Mouse (Mus musculus): ENCODE measurements around the gene Hoxa2.
A peak's percentile ranks its signal among the peaks of the same experiment; 100 is the strongest.

The Hoxa2 gene

DNA sequence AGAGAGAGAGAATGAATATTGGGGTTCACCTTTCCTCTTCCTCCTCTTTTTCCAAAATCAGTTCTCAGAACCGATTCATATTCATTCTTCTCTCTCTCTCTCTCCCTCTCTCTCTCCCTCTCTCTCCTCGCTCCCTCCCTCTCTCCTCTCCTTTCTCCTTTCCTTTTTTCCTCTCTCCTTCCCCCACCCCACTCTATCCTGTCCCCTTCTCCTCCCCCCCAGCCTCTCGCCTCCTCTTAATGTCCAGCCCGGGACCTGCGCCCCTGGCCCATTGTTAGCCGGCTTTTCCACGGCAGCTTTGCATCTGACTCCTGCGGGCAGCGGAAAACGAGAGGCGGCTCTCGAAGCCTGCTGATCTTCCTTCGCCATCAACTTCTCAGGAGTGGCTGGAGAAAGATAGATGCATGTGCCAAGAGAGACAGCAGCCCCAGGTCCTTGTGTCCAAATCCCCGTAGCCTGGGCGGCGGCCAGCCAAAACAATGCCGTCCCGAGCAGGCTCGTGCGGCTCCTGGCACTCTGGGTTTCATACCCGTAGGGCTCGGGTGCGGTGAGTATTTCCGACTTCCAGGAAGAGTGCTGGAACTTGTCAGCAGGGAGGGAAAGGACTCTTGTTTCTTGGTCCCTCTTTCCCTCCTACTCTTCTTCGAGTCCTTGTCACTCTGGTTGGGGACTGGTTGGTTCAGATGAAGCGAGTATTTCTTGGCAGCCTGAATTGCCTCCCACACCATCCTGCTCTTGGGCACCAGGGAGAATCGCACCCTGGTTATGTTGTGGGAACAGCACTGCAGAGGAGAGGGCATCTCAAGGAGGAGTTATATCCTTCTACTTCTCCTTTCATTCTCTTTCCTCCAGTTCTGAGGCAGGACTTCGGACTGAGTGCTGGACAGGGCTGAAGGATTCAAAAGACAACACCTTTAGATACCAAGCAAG is 1.1 kb upstream of the Hoxa2 start:
- DNase-seq (ENCODE audit: low read depth, low spot score) = peak; percentile 49

DNA sequence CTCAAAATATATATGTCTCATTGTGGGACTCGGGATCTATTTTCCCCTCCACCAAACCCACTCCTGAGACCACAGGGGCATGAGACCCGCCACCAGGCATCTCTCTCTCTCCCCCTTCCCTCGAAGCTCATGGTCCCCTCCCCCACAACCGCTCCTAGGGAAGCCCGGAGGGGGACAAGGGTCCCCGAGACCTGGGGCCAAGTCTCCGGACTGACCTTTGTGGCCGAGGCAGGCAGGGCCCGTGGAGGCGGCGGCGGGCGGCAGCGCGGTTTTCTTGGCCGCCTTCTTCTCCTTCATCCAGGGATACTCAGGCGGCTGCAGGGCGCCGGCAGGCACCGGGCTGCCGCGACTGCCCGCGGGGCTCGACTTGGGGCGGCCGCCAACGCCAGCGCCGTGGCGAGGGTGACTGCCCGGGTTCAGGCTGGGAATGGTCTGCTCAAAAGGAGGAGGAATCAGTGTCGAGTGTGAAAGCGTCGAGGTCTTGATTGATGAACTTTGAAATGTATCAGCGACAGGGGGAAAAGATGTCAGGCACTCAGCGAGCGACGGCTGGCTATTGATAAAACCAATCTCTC is 493 bp downstream of the Hoxa2 start:
- DNase-seq (ENCODE audit: low read depth, low spot score) = no peak

DNA sequence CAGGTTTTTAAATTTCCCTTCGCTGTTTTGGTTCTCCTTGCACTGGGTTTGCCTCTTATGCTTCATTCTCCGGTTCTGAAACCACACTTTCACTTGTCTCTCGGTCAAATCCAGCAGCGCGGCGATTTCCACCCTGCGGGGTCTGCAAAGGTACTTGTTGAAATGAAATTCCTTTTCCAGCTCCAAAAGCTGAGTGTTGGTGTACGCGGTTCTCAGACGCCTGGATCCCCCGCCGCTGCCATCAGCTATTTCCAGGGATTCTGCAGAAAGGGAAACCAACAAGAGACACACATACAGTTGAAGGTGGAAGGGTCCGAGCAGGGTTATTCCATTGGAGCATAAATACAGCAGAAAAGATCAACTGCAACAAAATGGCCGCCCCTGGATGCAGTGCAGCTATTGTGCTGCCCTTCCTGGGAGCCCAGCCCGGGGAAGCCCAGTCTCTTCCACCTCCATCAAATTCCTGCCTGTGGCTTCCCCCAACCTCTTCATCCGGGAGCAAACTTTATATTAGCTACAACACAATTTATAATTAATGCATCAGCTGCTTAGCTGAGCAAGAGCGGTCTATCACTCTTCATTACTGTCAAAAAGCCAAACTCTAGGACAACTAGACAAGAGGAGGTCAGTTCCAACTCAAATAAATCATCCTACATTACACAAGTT is 1.1 kb downstream of the Hoxa2 start:
- no peak for DNase-seq (ENCODE audit: low read depth, low spot score)

DNA sequence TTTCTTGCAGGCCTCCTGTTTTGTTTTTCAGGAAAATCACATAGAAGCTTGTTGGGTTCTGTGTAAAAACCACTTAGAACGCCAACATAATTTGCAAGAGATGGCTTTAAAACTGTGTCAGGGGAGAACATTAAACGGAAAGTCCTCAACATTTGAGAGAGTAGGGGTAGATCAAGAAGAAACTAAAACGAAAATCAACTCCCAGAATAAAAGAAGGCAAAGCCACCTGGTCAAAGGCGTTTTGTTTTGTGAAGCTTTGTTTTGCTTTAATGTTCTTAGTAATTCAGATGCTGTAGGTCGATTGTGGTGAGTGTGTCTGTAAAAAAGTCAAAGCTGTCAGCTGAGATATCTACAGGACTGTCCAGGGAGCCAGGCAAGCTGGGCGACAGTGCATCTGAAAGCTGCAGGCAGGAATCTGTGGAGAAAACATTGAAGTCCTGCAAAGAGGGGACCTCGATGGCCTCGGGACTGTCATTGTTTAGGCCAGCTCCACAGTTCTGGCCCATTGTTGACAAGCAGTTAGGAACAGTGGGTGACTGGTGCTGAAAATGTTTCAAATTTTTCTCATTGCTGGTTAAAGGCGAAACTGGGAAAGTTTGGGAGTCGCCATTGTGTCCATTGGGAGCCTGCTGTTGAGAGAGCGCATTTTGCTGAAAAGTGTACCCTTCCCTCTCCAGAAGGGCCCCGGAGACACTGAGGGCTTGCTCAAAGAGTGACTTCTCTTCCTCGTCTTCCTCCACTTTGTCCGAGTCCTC is 1.8 kb downstream of the Hoxa2 start:
- no peak for DNase-seq (ENCODE audit: low read depth, low spot score)

DNA sequence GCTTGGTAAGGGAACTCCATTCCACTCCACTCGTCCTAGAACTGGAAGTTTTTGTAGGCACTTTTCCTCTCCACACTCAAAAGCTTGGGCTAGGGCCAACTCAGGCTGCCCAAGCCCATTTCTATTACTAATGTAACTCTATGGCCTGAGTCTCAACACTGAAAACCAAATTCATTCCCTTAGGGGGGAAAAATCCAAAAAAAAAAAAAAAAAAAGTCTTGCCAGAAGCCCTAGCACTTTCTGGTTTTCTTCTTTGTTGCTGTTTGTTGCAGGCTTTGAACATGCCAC is 2.6 kb downstream of the Hoxa2 start:
- no peak for DNase-seq (ENCODE audit: low read depth, low spot score)

DNA sequence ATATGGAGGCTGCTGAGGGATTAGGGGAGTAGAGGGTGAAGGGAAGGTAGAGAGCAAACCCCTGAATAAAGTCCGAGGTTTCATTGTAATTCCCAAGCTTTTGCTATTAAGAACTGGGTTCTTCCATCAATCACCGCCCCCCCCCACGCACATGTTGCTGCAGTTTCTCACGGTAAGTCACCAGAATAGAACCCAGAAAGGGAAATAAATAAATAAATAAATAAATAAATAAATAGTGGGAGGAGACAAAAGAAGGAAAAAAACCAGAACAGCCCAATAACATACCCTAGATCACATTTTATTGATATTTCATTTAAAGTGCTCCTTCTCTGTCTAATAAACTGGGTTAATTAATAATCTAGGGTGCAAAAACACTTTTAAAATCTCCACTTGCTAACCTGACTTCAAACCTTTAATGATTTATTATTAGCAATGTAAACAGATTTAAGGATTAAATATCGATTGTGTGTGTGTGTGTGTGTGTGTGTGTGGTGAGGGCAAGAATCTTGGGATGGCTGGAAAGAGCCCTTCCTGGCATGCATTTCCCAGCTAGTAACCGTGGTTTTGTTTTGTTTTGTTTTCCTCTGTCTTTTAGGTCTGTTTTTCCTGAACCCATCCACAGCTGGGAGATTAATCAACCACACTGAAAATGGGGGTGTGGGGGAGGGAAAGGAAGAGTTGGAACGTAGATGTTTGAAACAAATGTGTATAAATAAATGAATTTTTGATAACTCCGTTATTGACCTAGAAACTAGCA is 3.1 kb downstream of the Hoxa2 start:
- no peak for DNase-seq (ENCODE audit: low read depth, low spot score)

DNA sequence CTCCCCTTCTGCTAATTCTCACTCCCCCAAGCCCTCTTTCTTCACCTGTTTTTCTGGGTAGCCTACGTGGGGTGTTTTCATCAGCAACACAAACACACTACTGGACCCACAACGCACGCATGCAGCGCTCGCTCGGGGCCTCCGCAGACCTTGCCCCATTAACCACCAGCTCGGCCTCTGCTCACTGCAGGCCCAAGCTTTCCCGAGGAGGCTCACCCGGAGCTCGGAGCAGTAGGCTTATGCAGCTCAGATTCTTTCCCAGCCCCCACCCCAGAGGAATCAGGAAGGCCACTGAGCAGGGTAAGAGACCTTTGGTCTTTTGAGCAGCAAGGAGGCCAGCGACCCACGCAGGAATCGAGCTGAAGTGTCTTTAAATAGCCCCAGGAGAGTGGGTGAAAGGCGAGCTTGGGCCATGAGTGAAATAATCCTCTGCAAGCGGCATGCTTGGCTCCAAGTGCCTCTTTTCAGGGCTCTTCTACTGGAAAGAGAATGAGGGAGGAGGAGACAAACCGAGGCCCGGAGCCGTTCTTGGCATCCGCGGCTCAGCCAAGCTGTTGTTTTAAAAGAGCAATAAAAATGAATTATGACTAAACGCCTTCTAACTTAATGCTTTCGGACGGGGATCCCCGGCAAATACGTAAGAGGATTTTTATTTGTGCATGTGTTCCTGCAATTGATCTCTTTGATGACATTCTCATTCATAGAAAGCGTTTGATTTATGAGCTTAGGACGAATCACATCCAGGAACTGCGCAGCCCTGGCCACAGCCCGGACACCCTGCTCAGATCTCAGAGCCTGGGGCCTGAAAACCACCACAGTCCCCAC is 3.9 kb downstream of the Hoxa2 start:
- DNase-seq (ENCODE audit: low read depth, low spot score) = no peak

DNA sequence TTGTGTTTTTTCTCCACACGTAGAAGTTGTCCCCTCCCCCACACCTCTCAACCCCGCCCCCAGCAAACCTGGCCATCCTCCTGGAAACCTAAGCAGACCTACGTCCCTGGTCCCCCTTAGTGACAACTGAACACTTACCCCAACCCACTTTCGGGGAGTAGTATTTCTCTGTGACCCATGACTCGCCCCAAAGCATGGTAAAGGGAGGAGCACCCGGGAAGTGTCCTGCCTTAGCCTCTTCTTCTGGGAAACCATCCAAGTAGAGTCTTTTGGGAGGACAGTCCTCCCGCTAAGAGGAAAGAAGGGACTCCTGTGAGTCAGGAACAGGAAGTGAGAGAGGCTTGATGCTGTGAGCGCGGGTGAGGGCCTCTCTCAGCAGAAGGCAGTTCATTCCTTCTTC is 4.7 kb downstream of the Hoxa2 start:
- no peak for DNase-seq (ENCODE audit: low read depth, low spot score)

DNA sequence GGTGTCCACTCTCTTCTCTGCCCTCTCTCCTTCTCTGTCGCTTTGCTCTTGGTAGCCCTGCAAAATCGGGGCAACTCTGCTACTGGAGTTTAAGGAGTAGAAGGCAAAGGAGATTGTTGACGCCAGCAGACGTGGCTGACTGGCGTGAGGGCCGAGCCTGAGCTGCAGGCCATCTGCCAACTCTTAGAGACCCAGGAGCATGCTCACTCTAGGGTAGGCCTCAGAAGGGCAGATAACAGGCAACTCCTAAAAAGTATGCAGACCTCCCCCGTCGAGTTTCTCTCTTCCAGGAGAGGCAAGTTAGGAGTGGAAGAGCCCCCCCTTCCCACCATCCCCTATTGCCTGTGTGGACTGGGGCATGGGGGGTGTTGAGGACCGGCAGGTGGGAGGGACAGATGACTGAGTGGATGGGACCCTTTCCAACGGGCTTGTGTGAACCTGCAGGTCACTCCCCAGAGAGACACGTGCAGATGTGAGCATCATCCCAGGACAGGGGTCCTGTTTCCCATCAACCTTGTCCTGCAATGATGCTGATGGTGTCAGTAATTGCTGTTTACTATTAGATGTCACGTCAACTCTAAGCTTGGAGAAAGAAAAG is 5.4 kb downstream of the Hoxa2 start:
- no peak for DNase-seq (ENCODE audit: low read depth, low spot score)

DNA sequence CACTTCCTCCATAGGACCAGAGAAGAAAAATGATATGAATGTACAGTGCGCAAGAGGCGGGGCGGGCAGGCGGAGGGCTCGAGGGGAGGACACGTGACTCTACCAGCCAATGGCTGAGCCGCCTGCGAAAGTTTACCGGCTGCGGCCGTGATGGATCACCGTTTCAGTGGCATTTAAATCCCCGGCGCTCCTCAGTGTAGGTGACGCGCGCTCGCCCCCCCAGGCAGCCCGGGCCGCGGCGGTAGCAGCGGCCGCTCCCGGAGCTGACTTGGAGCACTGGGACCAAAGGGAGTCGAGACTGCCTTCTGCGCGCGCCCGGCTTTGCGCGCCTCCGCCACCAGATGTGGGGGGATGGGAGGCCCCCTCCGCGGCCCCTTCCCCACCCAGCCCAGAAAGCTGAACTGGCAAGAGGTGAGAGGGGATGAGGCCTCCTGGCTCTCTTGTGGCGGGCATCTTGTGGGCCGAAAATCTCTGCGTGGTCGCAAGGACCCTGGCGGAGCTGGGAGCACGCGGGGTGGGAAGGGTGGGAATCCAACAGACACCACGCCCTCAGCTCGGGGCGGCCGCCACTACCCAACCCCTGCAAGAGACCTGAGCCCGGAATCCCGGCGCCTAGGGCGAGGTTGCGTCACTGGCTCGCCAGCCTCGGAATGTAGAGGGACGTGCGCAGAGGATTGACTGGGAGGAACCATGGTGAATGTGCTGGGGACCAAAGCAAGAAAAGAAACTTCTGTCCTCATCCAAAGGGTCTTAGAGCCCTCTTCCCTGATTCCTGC is 6.2 kb downstream of the Hoxa2 start, which contains the start of gene Hoxa1:
Gene Hoxa1 (minus strand): TSS at position 42 of the 776 bp plus-strand sequence.
- DNase-seq (ENCODE audit: low read depth, low spot score) = peak; percentile 97

DNA sequence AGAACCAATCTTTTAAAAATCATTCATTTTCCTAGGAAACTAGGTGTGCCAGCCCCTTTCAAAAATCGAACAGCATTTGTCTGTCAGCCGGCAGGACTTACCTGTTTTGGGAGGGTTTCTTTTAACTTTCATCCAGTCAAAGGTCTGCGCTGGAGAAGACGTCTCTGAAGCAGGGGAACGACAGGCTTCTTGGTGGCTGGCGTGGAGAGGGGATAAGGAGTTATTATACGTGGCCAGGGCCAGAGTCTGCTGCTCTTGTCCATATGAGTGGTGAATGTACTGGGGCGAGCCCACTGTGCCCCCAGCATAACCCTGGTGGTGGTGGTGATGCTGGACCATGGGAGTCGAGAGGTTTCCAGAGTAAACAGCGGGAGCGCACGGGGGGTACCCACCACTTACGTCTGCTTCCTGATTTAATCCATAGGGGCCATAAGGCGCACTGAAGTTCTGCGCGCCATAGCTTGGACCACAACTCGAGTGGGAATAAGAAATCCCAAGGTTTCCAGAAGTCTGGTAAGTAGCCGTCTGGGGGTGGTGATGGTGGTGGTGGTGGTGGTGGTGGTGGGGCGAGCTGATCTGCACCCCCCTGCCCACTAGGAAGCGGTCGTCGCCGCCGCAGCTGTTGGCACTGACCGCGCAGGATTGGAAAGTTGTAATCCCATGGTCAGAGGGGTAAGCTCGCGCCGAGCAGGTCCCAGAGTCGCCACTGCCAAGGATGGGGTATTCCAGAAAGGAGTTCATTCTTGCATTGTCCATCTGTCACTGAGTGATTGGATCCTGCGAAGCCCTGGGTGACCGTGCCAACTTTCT is 7.0 kb downstream of the Hoxa2 start:
- DNase-seq (ENCODE audit: low read depth, low spot score) = no peak

DNA sequence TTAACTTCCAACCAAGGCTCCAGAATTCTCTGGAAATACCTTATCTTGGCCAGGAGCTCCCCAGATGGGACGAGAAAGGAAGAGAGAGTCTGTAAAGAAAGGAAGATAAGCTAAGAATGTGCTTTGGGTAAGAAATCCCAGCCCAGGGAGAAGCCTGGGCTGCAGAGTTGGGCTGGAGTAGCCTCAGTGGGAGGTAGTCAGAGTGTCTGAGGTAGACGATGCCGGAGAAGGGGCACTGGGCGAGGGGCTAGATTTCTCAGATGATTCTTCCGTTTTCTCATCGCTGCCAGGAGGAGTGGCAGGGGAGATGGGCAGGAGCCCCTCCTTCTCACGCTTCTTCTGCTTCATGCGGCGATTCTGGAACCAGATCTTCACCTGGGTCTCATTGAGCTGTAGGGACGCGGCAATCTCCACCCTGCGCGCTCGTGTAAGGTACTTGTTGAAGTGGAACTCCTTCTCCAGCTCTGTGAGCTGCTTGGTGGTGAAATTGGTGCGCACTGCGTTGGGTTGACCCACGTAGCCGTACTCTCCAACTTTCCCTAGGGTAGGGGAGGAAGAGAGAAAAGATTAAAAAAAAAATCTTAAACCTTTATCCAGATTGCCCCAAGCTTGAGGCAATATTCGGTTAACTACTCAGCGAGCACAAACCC is 8.0 kb downstream of the Hoxa2 start:
- DNase-seq (ENCODE audit: low read depth, low spot score) = no peak

DNA sequence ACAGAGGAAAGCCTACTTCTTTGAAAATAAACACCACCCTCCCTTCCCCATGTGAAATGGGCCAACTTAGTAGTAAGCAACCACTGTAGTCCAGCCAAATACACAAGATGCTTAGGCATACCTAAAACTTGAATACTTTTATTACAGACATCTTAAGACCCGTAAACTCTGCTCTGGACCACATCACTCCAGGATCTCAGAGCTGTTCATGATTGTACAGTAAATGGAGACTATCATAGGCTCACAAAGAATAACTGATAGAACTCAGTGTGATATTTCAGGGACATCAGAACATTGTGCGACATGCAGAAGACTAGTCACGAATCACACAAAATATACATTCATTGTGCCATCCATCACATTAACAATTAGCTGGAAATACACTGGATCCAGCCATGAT is 9.2 kb downstream of the Hoxa2 start:
- no peak for DNase-seq (ENCODE audit: low read depth, low spot score)

DNA sequence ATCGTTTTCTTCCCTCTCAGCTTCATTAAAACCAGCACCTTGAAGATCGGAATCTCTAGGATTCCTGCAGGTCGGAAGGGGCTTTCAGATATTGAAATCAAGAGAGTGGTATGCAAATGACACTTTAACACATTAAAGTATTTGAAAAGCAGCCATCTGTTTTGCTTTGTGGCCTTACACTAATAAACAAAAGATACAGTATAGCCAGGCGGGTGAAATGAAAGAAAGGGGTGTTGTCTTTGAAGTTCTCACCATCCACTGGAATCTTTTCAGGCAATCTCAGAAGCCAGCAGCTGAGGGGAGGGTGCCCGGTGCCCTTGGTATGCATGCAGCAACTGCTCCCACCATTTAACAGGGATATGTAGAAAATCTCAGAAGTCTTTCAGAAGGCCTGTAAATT is 10.6 kb downstream of the Hoxa2 start:
- peak; percentile 56 for DNase-seq (ENCODE audit: low read depth, low spot score)

DNA sequence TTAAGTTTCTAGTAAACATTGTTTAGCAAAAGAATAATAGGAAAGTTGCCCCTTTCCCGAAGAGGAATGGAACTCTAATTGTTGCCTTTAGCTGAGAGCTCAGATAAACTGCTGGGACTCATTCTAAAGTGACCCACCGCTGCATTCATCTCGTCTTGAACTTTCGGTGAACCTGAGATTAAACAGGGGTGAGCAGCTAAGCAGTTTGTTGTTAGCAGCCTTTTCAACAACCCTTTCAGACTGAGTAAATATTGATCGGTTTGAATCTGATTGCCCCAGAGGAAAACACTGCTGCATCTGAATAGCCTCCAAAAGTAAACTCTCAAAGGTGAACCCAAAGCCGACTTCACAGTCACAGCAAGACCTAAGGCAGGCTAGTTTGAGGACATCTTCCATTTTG is 11.4 kb downstream of the Hoxa2 start:
- peak; percentile 49 for DNase-seq (ENCODE audit: low read depth, low spot score)

DNA sequence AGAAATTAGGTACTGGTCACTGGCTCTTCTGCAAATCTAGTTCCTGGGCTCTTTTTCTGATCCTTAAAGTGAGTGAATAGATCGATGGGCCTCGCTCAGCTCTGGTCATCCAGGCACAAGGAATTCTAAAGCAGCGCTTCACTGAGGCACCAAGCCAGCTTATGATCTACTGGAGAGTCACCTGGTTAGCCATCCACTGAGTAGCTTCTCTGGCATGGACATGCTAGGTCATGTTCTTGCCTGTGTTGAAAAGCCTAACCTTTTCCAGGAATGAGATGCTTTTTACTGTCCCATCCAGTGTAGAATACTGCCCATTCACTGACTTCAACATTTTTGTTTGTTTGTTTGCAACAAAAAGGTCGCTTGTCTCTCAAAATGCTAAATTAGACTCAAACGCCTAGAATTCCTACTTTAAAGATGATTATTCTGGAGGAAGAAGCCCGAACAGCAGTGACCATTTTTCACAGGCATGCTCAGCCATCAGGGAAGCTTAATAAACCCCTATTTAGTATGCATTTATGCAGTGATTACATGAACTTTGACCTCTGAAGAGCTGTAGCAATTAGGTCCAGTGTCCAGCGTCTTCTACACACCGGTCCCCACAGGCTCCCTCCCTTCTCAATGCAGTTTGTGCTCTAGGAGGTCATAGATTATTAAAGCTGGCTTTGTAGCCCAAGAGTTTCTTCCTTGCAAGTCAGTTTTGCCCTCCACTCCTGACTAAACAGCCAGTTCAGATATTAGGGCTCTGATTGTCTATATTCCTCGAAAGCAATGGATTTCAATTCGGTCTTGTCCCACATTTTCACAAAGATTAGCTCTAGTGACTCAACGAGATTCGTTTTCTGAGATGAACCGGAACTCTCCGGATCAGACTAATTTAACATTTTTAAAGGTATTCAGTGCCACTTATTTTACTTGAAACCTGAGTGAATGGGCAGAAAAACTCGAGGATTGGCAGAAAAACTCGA is 12.1 kb downstream of the Hoxa2 start:
- no peak for DNase-seq (ENCODE audit: low read depth, low spot score)

DNA sequence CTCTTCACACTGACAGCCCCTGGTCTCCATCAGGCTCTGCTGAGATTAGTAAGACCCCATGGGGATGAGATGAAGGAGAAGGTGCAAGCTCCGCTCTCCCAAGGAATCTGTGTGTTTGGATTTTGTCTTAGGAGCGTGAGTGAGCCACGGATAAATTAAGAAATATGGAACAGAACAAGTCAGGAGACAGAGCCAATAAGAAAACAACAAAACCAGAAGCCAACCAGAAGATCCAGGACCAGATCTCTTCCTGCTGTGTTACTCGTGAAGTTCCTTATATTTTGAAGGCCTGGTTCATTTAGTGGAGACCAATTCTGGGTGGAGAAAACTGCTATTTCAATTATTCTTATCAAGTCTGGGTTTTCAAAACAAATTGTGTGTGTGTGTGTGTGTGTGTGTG is 13.1 kb downstream of the Hoxa2 start:
- DNase-seq (ENCODE audit: low read depth, low spot score) = no peak
